Mouse (Mus musculus) urinary bladder, postnatal 4 days (tissue): ENCODE measurements around the gene Atp1a1.

Experiments used
- DNase-seq, 2 experiments: peaks; one replicate each; pipeline ENCODE4 v3.0.0; 2021 to 2022; ENCODE audit warnings: low spot score in 2 of 2

Atp1a1 gene

DNA sequence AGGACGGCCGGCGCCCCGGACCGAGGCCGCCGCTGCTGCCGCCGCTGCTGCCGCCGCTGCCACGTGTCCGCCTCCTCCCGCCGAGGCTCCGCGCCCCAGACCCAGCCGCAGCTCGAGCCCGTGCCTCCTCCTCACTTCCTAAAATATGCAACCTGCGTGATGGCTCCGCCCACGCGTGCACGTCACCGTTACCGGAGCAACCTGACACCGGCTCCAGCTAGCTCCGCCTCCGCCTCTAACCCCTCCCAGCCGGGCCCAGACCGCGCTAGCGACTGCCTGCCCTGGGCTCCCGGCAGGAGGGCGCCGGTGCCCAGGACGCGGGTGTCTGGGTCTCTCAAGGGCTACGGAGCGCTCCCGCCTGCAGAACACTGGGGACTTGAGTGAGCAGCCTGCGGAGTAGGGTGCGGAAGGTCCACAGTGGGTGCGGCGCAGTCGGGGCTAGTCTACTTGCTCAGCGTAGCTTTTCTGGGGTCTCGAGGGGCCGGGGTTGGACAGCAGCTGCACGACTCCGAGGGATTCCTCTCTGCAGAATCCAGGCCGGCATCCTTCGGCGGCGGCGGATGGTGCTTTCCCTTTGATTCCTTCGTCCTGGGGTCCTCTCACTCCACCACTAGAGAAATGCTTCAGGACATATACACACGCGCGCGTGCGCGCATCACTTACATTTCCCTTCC is at the start of gene Atp1a1:
TSS of gene Atp1a1 (minus strand) at position 135 of the 674 bp plus-strand sequence.
- DNase-seq: peak; percentile 94 to 97

DNA sequence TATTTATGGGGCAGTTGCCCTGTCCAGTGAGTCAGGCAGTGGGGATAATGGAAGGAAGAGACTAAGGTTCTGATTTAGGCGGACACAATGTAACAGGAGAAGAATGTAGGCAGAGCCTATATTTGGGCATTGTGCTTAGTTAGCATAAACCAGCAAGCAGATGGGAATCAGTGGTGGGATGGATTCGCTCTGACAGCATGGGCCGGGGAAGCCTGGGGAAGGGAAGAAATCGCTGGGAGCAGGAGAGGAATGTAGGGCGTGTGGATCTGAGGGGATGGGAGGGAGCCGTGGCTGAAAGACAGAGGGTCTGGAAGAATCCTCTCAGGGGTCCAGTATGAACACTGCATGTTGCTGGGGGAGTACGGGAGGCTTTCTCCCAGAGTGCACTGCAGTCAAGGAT is 49.0 kb upstream of the Atp1a1 start:
- DNase-seq: no peak

DNA sequence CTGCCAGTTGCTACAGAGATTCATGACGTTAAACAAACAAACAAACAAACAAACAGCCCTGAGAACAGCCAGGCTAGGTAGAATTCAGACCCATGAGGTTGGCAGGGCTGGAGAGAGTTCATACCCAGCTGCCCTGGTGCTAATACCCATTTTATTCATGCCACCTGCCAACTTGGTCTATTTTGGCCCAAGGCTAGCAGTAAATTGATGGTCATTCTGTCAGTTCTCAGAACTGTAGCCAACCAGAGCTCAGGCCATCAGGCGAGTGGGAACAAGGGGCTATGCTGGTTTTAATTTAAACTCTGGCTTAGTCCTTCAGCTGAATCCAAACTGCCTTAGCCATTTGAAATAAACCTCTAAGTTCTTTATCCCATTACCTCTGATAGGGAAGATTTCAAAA is 48.5 kb upstream of the Atp1a1 start:
- no peak for DNase-seq

DNA sequence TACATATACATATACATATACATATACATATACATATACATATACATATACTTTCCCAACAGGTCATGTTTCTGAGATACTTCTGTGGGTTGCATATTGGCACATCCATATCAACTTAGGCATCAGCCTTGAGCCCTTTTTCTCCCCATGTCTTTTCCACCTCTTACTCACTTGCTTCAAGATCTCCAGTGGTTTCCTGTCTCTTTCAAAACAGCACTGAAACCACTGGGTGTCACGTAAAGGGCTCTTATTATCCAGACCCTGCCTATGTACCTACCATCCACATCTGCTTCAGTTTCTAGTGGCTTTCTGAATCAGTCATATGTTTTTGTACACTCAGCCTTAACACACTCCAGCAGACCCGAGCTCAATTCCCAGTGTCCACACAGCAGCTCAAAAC is 45.8 kb upstream of the Atp1a1 start:
- DNase-seq: no peak

DNA sequence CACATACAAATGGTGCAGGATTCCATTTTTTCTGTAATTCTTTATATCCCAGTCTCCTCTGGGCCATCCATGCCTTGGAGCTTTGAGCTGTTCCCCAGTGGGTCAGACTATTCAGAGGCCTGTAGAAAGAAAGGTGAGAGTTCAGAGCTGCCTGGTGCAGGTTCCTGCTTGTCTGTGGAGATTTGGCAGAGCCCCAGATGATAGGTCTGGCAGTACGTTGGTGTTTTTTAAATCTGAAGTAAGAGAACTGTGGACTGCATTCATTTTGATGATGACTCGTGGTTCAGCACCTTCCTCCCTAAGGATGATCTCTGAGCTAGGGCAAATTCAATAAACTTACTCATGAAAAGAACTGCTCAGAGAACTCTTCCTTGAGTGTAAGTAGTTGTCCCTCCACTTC is 44.8 kb upstream of the Atp1a1 start:
- no peak for DNase-seq

DNA sequence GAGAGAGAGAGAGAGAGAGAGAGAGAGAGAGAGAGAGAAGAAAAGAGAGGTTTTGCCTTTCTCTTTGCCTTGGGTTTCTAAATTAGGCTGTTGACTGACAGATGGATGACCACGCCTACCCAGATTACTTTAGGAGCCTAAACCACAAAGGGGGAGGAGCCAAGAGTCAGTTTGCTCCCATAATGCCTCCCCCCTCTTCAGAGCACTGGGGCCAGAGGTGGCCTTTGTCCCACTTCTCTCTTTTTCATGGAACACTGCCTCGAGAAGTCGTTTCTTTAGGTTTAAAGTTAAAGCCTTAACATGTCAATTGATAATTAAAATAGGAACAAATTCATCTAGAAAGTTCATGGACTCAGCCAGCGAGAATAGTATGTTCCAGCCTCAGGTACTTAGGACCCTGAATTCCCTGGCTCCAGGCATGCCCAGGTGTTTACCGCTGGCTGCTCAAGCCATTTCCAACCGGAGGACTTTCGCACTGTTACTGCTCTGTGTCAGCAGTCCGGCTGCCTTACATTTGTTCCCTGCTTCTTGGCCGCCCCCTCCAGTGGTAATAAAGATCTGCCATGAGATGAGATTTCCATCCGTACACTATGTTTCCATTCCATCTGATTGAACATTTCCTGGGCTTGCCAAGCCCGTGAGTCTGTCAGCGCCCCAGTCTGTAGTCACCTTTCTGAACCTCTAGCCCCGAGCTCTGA is 43.8 kb upstream of the Atp1a1 start:
- DNase-seq: no peak

DNA sequence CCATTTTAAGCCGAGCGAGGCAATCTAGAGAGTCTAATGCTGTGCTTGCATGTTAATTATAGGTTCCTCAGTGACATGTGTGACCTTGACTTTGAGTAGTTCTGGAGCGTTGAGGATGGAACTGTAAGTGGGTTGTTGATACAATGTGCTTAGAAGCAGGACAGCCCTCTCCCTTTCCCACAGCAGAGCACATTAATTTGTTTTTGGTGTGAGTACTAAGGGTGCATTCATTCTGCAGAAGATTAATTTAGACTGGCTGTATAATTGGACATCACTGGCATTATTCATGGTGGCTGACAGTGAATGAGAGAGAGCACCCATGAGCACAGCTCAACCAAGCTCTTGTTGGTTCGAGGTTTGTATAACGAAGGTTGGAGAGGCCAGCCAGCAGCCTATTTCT is 42.3 kb upstream of the Atp1a1 start:
- DNase-seq: no peak

DNA sequence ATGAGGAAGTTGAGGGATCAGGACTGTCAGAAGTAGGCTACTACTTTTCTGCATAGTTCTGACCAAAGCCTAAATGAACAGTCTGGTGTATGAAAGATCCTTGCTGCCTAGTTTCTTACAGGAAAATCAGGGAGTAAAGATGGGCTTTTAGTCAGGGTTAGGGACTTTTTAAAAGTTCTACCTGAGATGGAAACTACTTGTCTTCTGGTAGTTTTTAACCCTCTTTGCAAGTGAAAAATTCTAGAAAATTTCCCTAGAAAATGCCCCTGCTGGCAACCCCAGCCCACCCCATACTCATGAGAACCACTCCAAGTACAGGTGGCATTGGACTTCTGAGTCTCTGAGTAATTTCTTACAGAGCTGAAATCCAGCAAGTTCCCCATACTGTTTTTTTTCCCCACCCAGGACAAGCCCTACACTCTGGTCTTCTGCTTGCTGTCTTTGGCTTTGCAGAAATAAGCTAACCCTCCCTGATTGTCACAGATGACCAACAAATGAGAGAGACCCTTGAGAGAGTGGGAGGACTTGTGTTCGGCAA is 41.2 kb upstream of the Atp1a1 start:
- DNase-seq: no peak

DNA sequence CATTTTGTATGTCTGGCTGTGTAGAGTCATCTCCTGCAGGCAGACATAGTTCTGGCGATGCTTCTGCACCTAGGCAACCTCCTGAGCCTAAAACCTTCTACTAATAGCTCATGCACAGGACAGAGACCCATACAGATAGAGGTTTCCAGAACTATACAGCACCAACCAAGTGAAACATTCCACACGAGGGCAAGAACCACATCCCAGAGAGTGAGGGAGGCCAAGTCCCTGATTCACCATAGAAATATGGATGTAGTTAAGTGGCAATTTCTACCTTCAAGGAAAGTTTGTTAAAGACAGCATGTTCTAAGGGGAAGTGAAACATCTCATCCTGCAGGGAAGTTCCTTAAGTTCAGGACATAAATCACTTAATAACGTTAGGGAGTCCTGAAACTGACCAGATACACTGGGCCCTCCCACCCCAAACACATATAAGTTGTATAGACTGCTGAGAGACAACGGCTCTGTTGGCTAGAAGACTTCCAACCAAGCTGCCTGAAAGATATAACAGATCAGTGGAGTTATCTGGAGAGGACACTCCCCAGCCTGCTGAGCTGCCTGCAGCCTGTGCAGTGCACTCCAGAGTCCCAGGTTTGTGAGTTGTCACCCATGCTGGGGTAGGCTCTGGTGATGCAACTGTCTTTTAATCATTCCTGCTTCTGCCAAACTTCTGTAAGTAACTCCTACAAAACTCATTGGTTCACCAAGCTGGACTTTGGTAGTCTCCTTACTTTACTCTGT is 39.7 kb upstream of the Atp1a1 start:
- no peak for DNase-seq

DNA sequence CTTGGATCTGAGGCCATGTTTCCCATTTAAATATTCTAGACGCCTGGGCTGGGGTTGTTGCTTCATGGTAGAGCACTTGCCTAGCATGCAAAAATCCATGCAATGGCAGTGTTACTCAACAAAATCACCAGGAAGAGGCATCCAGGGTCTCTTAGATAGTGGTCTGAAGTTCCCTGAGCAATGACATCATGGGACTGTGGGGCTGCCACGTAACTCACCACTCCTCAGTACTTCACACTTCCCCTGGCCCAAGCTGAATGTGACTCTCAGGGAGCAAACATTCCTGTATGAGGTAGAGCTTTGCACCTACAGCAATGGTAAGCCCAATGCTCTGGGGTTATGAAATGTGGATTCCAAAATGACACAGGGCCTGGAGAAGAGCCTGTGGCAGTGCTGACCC is 38.8 kb upstream of the Atp1a1 start:
- DNase-seq: no peak

DNA sequence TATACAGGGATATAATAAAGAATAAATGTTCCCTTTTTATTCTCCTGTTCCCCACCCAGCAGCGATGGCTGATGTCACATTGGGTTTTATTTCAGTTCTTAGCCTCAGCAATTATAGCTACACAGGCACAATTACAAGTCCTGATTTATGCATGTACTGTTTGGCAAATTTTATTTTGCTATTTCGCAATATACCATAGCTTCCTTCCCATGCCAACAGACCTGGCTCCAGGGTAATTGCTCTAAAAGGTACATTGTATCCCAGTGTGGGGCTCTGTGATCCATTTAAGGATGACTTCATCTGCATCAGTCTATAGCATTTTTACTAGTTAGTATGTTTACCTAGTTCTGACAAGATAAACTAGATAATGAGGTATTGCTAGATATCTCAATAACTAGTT is 33.7 kb upstream of the Atp1a1 start:
- DNase-seq: no peak

DNA sequence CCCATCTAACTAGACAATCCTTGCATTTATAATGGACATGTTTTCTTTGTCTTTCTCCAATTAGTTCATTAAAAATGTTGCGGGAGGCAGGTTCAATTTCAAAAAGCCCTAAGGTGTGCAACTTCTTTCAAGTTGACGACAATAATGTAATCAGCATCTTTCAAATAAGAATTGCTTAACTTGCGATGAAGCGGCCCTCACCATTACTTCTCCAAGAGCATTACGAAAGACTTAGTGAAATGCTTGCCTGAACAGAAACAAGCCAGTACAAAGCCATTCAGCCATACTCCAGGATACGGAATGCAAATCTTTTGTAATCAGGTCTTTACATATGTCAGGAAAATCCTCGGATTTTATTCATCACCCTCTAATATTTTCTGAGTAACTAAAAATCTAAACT is 32.0 kb upstream of the Atp1a1 start:
- DNase-seq: no peak

DNA sequence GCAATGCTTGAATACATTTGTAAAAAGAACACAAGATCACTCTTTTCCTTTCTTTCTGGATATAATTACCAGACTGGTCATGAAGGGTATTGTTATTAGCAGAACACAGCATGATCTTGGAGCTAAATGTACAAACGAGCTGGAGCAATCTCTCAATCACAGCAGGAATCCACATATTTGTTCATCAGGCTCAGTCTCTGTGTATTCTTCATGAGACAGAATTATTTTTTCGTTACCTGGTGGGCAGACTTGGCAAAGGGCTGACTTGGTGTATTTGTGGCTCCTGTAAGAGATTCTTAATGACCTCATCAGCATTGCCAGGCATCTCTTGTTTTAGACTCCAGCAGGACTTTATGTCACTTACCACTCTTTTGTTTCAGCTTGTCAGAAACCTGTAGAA is 31.6 kb upstream of the Atp1a1 start:
- no peak for DNase-seq

DNA sequence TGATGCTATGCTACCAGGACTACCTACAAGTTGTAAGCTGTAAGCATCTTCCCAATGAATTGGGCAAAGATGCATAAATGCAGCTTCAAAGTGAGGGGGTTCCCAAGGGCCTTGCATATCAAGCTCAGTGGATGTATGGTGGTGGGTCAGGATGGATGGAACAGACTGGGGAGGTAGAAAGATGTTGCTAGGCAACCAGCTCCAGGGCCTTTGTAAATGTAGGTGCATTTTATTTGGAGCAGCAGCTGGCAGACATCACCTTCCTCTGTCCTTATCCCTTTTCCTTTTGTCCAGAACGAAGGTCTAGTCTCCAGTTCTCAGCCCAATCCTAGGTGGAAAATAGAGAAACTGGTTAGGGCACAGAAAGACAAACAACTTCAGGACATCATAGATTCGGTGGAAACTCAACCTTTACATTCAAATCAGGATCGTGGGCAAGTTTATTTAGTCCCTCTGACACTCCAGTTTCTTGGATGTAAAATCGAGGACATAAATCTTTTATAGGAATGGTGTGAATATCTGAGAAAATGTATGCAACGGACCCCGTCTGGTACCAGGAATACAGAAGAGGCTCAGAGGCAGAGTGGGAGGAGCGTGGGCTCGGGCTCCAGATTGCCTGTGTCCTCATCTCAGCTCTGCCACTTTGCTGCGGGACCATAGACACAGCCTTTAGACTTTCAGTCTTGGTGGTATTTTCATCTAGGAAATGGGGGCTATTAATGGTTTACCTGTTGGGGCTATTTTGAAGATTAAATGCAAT is 29.8 kb upstream of the Atp1a1 start:
- DNase-seq: no peak

DNA sequence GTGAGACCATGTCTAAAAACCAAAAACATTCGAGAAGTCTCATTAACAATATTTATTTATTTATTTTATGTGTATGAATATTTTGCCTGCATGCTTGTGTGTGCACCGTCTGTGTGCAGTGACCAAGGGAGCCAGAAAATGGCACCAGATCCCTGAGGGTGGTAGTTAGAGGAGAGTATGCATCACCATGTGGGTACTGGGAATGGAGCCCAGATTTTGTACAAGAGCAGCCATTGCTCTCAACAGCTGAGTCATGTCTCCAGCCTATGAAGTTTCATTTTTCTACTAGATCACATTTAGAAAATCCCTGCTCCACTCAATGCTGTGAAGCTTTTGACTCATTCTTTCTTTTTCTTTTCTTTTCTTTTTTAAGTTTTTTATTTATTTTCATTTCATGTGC is 23.8 kb upstream of the Atp1a1 start:
- no peak for DNase-seq

DNA sequence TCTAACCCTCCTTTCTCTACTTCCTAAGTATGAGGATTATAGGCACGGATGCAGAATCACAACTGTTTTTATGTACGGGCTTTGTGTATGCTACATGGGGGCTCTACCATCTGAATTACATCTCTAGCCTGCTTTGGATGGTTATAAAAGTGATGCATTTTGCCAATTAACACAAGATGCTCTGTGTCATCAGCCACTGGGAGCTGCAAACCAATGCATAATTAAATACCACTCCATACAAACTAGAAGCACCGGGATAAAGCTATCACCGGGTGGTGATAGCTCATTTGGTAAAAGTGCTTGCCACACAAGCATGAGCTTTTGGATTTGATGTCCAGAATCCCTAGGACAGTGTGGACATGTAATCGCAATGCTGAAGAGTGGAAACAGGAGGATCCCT is 19.8 kb upstream of the Atp1a1 start:
- DNase-seq: no peak

DNA sequence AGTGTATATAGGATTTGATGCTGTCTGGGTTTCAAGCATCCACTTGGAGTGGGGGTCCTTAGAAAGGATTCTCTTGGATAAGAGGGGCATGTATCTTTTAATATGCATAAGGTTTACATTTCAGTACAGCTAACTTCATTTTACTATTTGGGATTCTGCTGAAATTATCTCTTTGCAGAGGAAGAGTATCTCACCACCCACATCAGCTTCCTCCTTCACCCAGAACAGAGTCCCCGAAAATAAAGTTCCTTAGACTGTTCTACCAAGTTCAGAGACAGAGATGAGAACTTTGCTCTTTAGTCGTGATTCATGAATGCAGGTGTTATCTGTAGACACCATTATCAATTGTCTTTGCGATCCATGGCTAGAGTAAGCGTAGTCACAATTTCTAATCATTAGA is 14.5 kb upstream of the Atp1a1 start:
- no peak for DNase-seq

DNA sequence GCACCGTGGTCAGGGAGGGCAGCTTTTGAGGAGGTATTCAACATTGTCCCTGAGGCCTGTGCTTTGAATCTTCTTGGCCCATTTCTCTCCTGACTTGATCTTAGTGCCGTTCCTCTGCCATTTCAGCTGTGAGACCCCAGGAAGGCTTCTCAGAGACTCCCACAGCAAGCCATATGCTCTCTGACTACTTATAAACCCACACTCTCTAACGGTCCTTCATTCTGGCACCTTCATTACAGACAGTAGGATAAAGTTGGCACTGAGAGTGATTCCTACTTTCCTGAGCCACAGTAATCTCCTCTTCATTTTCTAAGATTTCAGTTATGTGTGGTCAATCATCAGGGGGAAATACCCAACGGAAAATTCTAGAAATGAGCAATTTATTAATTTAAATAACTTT is 14.0 kb upstream of the Atp1a1 start:
- DNase-seq: no peak

DNA sequence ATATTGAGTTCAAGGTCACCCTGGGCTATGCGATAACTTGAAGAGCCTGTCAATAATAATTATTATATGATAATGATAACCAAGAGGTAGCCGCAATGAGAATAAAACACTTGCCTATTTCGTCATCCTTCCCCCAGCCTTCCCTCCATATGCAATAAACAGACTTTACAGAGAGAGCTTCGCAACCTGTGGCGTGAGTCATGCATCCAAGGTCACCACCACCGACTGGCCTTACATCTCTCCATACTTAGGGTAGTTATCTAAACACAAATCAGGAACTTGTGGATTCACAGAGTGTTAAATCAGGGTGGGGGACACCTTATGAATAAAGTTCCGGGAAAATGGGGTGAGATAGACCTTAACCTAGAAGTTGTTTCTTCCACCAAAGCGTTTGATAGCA is 13.0 kb upstream of the Atp1a1 start:
- no peak for DNase-seq

DNA sequence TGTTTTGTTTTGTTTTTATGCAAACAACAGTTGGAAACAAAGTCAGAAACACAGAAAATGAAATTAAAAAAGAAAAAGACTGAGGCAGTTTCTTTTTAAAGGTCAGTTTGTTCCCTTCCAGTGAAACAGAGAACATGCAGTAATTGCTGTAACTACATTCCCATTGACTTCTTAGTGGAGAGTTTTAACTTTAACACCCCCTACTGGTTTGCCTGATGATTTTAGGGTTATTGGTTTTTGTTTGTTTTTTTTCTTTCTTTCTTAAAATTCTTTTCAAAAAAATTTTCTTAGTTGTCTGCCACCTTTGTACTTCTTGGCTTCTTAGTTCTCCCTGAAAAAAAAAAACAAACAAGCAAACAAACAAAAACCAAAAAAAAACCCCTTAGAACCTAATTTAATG is 12.5 kb upstream of the Atp1a1 start:
- no peak for DNase-seq

DNA sequence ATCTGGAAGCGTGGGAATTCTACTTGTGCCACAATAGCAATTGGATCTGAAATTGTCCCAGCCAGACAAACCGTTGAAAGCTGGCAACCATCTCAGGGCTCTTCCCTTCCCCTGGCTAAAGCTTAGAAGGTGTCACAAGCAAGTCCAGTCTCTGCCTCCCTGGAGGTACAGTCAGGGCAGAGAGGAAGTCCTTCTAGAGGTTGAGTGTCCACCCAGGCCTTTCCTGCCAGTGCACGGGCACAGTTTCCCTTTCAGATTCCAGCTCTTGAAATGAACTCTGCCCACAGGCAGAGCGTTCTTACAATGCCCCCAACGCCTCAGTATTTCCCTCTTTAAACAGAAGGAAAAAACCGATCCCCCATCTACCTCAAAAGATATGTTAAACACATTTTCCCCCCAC is 11.4 kb upstream of the Atp1a1 start:
- DNase-seq: no peak
